Mouse (Mus musculus) adrenal gland, postnatal 36 days (tissue): ENCODE measurements around the gene Kcnb1. TPM values are rescaled to one million over a fixed set of nuclear protein-coding genes. Genes with fewer than 3 reads are reported as not detected.

Experiments used
- DNase-seq, 2 experiments: peaks; one replicate each; pipeline ENCODE4 v3.0.0; 2021; ENCODE audit warnings: mixed read lengths in 1 of 2
- total RNA-seq, 2 experiments: library from RNA; stranded (reverse); gene quantifications; 2 replicates each; pipeline ENCODE4 v1.2.3; 2021

Gene Kcnb1
- total RNA-seq, 2 experiments from 2014 or later = 13.7 to 20.7 TPM

DNA sequence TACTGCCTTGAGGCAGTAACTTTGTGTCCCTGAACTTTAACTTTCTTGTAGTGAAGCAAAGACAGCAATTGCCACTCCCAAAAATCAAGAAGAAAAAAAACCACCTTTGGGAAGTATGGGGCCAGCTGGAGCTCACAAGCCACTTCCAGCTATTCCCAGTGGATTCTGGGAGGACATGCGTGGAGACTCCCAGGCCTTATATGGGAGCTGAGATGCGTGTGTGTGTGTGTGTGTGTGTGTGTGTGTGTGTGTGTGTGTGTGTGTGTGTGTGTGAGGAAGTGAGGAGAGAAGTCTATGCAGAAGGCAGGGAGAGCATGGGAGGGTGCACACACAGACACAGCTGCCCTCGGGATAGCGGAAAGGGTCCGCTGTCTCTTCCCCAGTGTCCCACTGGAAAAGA lies 62.6 kb downstream of the Kcnb1 start:
- no peak for DNase-seq

DNA sequence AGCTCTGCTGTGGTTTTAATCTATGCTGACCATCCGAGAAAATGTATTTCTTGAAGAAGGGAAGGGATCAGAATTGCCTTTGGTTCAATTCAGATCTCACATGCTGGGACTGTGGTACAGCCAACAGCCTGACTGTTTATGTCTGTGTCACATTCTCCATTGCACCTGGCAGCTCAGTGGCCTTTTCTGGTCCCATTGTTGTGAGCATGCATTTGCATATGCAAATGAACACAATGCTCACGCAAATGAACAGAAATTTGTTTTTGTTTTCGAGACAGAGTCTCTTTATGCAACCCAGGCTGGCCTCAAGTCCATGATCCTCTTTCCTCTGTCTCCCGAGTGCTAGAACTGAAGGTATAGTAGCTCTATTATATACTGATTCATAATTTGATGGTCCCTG lies 64.2 kb downstream of the Kcnb1 start:
- DNase-seq = no peak

DNA sequence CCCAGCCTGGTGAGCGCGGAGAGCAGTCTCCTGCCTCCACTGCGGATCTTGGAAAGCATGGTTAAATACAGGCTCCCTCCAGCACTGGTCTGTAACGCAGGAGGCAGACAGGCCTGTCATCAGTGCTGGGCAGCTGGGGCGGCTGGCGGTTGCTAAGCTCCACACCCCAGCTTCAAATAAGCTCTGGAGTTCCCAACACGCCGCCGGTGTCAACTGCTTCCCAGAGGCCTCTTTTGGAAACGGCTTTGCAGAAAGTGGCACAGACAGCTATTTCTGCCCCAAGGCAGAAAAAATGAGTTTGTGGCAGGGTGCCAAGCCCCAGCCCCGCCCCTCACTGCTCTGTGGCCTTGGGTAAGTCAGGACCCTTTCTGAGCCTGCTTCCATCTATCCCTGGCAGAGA lies 66.0 kb downstream of the Kcnb1 start:
- peak; percentile 65 to 78 for DNase-seq

DNA sequence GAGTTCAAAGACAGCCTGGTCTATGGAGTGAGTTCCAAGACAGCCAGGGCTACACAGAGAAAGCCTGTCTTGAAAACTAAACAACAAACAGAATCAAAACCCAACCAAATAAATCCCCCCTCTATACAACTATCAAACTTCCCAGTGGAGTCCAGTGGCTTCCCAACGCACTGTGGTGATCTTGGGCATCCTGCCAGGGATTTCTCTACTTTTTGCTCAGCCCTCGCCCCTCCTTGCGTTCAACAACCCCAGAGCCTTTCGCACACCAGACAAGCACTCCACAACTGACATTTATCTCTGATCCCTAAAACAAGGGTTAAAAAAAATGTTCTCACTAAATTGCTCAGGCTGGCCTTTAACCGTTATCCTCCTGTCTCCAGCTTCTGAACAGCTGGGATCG lies 67.2 kb downstream of the Kcnb1 start:
- DNase-seq = no peak

DNA sequence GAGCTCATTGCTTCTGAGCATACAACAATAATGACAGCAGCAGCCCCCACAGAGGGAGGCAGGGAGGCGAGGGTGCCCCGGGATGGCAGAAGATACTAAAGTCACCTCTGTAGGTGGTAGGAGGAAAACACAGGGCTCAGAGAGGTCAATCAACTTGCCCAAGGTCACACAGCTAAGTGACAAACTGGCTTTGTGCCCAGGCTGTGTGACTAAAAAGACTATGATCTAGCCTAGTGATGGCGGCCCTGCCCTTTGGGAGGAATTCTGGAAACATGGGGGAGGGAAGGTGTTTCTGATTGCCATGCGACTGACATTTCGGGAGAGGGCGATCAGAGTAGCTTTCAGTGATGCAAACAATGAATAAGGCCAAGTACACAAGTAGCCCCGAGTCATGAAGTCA lies 68.0 kb downstream of the Kcnb1 start:
- peak; percentile 68 to 70 for DNase-seq

DNA sequence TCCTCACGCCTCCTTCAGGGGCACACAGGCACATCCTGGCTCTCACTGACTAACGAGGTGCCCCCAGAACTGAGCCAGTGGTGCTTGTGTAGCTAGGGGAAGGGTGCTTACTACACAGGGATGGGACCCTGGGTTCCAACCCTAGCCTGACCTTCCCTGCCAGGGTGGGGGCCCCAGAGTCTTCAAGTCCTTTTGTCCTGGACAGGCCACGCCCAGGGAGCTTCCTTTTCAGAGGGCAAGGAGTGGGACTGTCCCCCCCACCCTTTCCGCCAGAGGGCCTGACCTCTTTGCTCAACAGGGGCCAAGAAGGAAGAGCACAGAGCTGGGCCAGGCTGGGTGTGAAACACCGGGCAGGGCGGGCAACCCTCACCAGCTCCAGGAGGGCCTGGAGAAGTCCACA lies 68.7 kb downstream of the Kcnb1 start:
- DNase-seq = peak; percentile 71 to 76

DNA sequence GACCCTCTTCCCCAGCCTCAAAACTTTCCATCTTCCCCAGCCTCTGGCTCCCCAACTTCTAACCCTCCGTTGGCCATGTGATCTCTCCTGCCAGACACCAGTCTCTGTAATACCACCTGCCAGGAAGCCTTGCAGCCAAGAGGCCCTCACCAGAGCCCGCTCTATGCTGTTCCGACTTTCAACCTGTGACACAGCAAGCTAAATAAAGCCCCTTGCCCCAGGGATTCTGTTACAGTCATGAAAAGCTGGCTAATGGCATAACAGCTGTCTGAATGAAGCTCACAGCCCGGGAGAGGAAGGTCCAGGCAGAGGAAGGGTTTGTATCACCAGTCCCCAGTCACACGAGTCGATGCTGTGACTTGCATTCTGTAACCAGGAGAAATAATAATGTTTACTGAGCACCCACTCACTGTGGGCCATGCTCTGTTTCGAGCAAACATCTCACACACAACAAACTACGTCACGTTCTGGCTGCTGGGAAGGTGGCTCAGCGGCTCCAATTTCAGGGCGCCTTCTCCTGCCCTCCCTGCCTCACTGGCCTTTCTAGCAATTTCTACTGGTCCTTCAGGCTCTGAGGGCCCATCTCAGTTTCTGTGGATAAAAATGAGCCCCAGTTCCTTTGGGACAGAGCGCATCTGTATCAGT lies 69.6 kb downstream of the Kcnb1 start:
- DNase-seq = no peak

DNA sequence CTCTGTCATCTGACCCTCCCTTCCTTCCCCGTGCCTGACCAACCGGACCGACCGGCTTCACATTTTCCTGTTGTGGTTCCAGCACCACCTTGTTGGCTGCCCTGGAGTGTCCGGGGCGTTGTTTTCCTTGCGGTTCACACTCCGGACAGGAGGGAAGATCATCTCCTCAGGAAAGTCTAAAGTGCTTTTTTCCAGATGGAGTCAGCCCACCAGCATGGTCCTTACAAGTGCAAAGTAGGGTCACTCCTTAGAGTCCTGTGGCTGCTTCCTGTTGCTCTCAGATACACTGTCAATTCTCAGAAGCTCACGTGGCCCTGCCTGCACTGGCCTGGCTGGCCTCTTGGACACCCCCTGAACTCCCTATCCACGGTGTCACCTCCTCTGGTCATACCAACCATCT lies 71.9 kb downstream of the Kcnb1 start:
- peak; percentile 48 to 55 for DNase-seq

DNA sequence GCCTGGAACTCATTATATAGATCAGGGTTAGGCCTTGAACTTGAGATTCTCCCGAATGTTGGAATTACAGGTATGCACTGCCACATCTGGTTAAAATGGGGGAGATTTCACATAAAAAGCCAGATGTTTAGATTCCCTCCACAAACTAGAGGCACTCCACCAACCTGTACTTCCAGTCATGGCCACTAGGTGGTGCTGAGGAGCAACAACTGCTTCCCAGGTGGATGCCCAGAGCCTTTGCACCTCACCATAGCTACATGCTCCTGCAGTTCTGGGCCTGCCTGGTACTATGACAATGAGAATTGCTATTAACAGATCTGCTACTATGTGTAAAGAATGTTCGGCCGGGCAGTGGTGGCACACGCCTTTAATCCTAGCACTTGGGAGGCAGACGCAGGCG lies 77.2 kb downstream of the Kcnb1 start:
- peak; percentile 87 to 89 for DNase-seq

DNA sequence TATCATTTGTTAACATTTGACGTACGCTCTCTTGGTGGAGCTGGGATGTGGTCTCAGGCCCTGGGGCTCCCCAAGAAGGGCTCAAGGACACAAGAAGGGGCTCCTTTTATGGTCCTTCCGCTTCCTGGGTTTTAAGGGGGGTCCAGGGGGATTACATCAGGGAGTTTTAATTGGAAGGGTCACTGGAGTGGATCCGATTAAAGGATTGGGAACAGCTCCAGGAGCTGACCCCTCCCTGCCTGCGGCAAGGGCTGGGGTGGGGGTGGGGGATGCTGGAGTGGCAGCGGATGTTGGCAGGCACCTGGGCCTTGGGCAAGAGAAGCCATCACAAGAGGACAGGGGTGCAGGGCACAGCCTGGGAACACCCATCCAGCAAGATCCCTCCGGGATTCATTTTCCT lies 77.7 kb downstream of the Kcnb1 start:
- no peak for DNase-seq

DNA sequence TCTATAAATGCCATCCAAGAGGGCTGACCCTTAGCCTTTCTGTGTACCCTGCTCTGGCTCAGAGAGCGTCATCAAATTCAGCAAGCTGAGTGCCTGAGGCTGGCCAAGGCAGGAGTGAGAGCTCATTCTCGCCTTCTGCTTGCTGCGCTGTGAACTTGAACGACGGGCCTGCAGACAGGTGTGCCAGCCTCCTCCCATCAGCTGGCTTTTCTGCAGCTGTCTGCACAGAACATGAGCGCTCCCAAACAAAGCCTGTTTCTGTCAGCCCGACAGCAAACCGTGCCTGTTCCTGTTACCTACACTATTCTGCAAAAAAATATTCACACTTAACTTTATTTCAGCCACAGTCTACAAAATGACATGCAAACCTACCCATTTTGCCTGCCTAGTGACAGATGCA lies 80.4 kb downstream of the Kcnb1 start:
- no peak for DNase-seq

DNA sequence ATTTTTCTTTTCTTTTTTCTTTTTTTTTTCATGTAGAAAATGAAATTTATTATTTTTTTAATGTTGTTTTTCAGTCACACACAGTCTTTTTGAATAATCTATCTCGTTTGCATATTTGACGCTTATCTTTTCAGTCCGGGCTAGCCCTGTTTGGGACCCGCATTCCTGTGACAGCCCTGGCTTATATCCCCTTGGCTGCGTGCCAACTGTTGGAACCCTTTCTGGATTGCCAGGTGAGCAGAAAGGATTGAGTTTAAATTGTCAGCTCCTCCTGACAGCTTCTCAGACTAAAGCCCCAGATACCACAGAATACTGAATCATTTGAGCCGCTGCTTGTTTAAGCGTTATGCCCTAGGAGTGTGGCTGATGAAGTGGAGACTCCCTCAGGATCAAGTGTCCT lies 86.4 kb downstream of the Kcnb1 start:
- no peak for DNase-seq

DNA sequence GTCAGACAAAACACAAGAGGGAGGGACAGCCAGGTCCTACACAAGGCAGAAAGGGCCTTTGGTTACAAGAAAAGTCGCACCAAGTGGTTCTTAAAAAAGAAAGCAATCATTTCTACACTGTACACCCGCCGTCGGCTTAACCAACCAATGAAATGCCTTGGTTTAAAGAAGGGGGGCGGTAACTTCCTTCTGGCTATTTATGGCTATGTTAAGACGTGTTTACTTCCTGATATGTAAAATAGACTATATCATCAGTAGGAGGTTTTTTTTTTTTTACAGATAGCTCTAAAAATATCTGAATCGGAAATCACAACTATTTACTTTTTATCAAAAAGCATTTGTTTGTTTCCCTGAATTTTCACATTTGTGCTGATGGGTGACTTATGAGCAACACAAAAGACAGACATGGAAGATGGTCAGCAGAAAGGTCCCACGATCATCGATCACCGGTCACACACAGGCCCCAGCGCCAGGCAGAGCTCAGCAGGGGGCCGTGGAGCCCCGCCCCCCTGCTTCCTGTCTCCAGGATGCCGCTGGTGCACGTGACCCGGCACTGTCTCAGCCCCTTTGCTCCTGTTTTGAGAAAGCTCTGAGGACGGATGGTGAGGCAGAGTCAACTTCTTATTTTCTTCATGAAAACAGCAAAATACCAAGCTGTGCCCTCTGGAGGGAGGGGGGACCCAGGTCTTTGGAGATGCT lies 88.1 kb downstream of the Kcnb1 start:
- DNase-seq = peak; percentile 53 to 77

DNA sequence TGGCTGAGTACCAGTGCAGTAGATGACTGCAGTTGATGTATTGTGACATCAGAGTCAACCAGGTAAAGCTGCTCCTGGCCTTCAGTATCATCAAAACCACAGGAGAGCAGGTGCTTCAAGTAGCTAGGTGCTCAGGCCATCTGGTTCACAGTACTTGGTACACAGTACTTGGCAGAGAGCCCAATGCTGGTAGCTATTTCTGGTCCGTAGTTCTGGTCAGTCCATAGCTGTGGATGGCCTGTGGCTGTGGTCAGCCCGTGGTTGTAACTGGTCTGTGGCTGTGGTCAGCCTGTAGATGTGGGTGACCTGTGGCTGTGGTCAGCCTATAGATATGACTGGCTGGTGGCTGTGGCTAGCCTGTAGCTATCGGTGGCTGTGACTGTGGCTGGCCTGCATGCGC lies 95.3 kb downstream of the Kcnb1 start:
- no peak for DNase-seq

DNA sequence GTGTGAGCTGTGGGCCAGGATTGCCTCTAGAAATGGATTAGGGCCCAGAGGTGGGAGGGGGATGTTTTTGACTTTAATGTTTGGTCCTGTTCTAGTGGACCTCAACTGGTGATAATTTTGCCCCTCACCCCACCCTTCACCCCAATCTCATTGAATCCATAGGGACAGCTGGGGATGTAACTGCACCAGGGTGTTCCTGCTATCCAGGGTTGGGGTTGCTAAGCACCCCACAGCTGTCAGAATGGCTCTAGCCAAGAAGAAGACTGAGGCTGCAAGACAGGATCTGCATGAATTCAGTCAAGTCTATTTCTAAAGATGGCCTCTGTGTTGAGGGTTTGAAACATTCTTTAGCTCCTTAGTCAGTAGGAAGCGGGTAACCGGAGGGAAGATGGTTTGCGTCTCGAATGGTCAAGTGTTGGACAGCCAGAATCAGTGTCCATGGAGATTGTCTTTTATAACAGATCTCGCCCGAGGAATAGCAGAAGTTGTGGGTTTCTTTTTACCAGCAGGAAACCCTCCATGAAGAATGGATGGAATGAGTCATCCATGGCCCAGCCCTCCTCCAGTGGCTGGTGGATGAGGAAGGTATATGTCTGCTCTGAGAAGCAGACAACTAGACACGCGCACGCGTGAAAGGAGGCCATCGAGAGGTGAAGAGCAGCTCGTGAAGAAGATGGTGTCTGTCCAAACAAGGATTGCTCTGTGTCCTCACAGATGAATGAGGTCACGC lies 96.6 kb downstream of the Kcnb1 start:
- no peak for DNase-seq

DNA sequence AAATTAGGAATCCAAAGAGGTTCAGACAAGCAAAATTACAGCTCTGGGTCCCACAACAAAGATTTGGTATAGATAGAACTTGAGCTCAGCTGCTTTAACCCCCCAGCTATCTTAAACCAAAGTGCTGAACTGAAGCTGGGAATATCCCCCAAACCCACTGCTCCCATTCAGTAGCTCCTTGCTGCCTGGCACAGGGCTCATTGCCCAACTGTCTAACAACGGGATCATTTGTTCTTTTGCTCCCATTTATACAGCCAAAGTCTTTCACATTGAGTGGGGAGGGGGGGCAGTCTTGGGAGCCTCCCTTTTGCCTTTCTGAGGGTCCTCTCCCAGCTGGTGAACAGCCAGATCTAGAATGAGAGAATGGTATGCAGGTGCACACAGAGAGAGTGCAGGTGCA lies 99.7 kb downstream of the Kcnb1 start:
- no peak for DNase-seq

DNA sequence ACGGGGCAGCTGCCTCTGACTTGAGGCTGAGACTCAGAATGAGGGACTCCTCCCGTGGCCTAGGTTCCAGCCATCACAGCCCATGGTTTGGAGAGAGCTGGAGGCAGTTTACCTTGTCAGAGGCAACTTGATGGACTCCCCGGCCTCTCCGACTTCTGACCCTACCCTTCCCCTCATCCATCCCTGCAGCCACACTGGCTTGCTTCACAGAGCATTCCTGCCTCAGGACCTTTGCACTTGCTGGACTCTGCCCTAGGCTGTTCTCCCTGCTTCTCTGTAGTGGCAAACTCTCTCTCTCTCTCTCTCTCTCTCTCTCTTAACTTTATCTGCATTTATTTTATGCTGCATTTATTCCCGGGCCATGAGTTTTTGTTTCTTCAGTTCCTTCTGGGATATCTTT lies 103.1 kb downstream of the Kcnb1 start:
- DNase-seq = no peak

DNA sequence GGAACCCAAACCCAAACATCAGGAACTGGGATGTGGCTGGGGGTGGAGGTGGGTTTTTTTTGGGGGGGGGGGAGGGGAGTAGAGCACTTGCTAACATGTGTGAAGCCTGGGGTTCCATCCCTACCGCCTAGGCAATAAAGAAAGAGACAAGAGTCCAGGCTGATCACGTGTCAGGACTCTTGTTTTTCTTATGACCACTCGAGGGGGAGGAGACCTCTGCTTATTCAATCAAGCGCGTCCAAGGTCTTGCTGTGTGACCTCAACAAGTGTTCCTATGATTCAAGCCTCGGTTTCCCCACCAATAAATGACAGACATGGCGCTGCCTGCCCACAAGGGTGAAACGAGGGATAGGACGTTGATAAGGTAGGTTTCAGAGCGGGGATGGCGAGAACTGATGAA lies 103.9 kb downstream of the Kcnb1 start:
- DNase-seq = no peak

DNA sequence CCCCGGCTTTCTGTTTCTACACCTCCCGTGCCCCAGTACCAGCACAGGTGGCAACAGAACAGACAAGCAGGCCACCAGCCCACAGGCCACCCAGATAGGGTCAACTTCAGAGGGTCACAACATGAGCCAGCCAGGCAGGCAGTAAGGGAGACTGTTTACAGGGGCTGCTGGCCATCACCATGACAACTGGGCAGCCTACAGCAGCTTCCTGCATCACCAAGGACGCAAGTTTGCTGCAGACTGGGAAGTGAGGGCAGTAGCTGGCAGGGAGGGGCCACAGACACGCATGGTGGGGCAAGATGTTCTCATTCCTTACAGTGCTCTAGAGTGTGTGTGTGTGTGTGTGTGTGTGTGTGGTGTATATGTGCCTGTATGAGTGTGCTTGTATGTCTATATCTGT lies 108.3 kb downstream of the Kcnb1 start:
- peak in 1 of 2 experiments; percentile 23 for DNase-seq

DNA sequence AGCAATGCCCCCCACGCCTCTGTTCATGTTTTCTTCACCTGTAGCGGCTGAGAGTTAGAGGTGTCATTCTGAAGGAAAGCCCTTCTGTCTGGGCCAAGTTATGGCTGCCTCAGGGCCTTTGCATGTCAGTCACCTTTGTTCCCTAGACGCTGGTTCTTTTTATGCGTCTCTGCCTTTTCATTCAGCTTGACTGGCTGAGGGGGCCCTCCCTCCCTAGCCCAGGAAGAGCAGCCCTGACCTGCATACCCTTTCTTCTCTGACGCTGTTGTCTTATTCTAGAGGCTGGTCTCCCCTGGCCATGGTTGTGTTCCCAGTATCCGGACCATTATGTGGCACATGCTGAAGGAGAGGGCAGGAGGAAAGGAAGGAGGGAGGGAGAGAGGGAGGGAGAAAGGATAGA lies 108.8 kb downstream of the Kcnb1 start:
- no peak for DNase-seq

DNA sequence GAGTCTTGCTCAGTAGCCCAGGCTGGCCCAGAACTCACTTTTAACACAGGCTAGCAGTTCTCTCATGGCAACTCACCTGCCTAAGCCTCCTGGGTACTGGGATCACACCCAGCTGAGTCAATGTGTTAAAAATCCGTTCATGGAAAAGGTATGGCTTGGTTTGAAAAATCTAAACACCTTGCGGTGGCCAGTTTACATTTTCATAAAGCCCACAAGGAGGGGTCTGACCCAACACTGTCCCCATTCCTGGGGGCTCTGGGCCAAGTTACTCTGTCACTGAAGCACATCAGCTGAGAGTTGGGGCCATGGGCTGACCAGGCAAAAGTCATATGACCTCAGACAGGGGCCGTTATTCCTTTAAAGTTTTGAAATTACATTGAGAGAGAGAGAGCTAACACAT lies 109.6 kb downstream of the Kcnb1 start:
- DNase-seq = no peak

DNA sequence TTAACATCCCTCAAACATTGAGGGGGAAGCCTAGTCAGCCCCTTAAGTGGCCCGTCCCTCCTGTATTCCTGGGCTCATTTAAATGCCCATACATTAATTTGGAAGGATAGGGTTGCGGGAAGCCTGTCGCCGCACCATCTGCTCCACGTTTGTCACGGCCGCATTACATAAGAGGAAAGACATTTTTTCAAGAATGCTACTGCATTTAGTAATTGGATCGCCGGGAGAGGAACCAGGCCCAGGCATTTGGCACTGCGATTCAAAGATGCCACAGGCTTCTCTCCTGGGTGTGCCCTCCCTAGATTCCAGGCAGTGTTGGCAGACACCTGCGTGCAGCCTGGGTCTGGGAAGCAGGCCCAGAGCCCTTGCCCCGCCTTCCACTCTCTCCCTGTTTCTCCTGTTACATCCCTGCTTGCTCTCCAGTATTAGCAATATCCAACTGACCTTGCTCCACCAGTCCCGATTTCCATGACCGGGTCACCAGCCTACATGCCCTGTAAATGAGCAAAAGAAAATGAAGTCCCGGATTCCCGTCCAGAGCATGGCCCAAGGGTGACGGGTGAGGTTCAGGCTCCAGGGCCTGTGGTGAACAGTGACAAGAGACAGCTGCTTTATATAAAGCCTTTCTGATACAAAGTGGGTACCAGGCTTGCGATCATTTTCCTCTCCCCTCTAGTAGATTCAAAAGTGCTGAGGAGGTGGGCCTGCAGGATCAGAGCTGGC lies 110.3 kb downstream of the Kcnb1 start:
- DNase-seq = no peak

DNA sequence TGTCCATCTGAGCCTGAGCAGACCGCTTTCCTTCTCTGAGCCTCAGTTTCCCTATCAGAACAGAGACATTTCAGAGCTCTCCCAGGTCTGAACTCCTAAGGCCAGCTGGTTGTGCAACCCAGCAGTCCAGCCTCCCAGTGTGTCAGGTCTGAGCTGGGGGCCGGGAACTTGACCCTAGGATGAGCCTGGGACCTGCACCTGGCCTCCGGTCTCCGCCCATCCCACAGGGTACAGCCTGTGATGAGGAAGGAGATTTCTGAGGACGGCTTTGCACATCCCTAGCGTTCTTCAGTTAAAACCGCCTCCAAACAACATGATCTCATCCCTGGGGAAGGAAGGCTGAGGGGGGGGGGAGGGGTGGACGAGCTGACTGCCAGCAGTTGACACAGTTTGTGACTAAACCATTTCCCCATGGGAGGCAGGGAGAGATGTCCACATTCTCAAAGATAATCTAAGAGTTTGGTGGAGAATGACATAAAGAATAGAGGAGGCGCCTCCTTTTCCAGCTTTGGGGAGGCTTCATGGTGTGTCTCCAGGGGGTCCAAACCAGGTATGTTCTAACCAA lies 110.9 kb downstream of the Kcnb1 start:
- no peak for DNase-seq
